Mouse (Mus musculus) lung, adult 2 months (tissue): Measurements from ENCODE around the gene Gtdc1. TPM values are rescaled to one million over a fixed set of nuclear protein-coding genes. Genes with fewer than 3 reads are reported as not detected.

Source experiments
- DNase-seq: peaks from one replicate; pipeline ENCODE4 v3.0.0; 2022
- H3K4me1 ChIP-seq: fragments of 200-500 bp; 2 replicates; pipeline ENCODE4 v1.6.1; 2011; ENCODE audit warnings: low read length; ENCODE audit not compliant: control insufficient read depth, insufficient read depth
- H3K4me3 ChIP-seq: fragments of 200-500 bp; replicated peaks from 2 replicates; pipeline ENCODE3; 2011; ENCODE audit warnings: low read depth, mild to moderate bottlenecking, control low read depth, low read length; ENCODE audit errors: extremely low read depth
- CTCF ChIP-seq: fragments of 200-500 bp; IDR thresholded peaks from 2 replicates; pipeline ENCODE4 v1.5.1; 2011; ENCODE audit warnings: mild to moderate bottlenecking, low read length, control low read depth; ENCODE audit not compliant: insufficient read depth
- POLR2A ChIP-seq: fragments of 200-500 bp; IDR thresholded peaks from 2 replicates; pipeline ENCODE4 v1.6.1; 2011; ENCODE audit warnings: low read depth, mild to moderate bottlenecking, control low read depth, low read length, borderline replicate concordance; ENCODE audit errors: extremely low read depth
- WGBS: fragments of 180-500 bp; shearing (Covaris S2); methylation state at CpG from one replicate; pipeline ENCODE4 v1.1.7; 2018; 5-methylcytosine and 5-hydroxymethylcytosine counted together
- polyA plus RNA-seq: library from polyadenylated mRNA; depleted of rRNA; stranded (reverse); fragments of >200 nt; gene quantifications from 2 replicates; pipeline ENCODE4 v1.2.3, GENCODE M21; 2012

The Gtdc1 gene
- polyA plus RNA-seq, 1 experiment = 5.9 TPM

DNA sequence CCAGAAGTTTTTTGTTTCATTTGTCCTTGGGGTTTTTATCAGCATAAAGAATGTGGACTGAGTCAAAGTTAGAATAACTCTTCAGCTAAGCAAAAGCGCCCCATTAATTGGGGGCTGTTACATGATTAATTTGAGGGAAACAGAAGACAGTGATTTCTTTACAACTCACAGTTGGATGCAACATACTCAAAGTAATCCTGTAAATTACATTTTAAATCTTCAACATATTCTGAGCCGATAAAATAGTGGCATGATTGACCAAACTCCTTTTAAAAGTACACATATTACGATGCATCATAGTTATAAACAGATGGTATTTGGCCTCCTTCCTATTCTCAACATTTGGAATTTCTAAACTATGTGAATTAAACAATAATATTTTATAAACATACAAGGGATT is 372.7 kb downstream of the Gtdc1 start:
- Histone ChIP-seq H3K4me1 (no peaks in the 10 kb centered on the region), H3K4me3 (no peak overlapping the region)
- DNase-seq = no peak
- TF ChIP-seq POLR2A (no peak), CTCF (no peak)
- WGBS = 64% methylated on average over 3 of the region's 3 CpGs

DNA sequence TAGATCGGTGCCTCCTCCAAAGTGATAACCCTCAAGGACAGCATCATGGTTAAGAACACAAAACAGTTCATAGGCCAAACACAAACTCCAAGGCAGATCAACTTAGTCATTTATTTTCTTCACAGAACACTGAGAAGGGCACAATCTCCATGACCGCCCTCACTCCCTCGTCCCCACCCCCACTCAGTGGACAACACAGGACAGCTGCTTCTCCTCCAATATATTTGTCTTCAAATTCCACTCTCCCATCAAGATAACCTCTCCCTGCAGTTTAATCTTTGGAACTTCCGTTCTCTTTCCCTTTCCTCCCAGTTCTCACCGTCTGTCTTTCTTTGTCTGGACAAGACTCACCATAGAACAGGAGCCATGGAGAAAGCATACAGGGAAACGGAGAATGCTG is 378.1 kb downstream of the Gtdc1 start:
- DNase-seq = no peak
- TF ChIP-seq CTCF = no peak
- 74% methylated on average over 6 of the region's 6 CpGs for WGBS
- Histone ChIP-seq H3K4me1 (no peaks in the 10 kb centered on the region; the same call in 1 of the 2 replicates), H3K4me3 (no peak overlapping the region)

DNA sequence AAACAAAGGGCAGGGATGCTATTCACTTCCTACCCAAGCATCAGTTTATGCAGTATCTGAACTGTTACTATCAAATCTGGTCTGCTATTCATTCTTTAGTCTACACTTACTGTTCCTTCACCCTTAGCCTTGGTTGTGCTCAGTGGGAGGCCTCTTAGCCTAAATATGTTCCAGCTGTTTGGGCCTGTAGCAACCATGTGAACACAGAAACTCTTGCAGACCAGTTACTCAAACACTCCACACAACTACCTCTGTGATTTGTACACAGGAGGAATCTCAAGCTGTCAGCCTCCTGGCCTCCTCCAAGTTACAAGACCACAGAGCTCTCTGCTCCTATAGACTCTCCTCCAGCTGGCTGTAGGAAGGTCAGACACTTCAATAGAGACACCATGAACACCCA is 384.7 kb downstream of the Gtdc1 start:
- no peak for DNase-seq
- Histone ChIP-seq H3K4me3 (no peak overlapping the region), H3K4me1 (no peaks in the 10 kb centered on the region)
- TF ChIP-seq POLR2A = no peak
- TF ChIP-seq CTCF = no peak

DNA sequence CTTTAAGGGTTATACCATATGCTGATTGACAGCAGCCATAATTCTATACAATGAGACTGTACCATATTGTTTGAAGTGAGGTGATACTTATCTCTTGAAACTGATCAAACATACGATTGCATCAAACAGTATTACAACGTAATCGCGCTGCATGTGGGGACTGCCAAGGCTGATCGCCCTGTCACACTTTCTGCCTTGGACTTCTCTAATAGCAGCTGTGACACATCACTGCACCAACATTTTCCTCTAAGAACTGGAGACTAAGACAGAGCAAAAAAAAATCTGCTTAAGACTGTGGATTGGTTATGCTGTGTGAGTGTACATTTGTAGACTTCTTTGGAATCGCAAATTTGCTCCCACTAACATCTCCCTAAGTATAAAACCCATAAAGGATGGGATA is 385.7 kb downstream of the Gtdc1 start:
- DNase-seq = no peak
- no peaks in the 10 kb centered on the region for H3K4me1 ChIP-seq
- H3K4me3 ChIP-seq = no peak overlapping the region
- WGBS = 83% methylated on average over 6 of the region's 6 CpGs
- TF ChIP-seq POLR2A = no peak
- TF ChIP-seq CTCF = no peak

DNA sequence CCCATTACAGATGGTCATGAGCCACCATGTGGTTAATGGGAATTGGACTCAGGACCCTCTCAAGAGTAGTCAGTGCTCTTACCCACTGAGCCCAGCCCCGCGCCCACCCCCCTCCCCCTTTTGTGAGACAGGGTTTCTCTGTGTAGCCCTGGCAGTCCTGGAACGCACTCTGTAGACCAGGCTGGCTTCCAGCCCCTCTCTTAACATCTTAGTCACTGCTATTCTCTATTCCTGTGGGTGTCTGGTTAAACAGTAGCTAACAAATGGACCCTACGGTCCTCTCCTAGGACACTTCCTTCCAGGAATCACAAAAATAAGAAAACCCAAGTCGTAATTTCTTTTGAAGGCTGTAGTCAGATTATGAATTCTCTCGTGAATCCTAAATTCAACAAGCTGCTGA is 386.6 kb downstream of the Gtdc1 start:
- no peak overlapping the region for H3K4me3 ChIP-seq
- DNase-seq = no peak
- H3K4me1 ChIP-seq = no peaks in the 10 kb centered on the region
- 88% methylated on average over 6 of the region's 6 CpGs for WGBS
- no peak for TF ChIP-seq POLR2A
- no peak for TF ChIP-seq CTCF

DNA sequence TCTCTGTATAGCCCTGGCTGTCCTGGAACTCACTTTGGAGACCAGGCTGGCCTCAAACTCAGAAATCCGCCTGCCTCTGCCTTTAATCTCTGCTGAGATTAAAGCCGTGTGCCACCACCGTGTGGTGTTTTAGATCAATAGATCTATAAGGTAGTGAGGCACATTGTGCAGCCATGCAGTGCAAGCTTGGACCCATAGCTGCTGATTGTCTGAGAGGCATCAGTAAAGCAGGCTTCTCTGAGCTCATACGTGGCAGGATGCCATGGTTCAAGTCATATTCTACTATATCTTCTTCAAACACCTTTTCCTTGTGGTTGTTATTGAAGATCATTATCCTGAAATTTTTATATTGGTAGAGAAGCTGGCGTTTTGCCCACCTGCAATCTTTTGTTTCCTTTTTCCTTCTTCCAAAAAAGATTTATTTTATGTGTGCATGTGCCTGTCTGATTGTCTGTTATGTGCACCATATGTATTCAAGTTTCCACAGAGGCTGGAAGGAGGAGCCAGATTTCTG is 388.3 kb downstream of the Gtdc1 start:
- DNase-seq = no peak
- TF ChIP-seq POLR2A (no peak), CTCF (no peak)
- Histone ChIP-seq H3K4me3 (no peak overlapping the region), H3K4me1 (no peaks in the 10 kb centered on the region)
- 80% methylated on average over 5 of the region's 5 CpGs for WGBS

DNA sequence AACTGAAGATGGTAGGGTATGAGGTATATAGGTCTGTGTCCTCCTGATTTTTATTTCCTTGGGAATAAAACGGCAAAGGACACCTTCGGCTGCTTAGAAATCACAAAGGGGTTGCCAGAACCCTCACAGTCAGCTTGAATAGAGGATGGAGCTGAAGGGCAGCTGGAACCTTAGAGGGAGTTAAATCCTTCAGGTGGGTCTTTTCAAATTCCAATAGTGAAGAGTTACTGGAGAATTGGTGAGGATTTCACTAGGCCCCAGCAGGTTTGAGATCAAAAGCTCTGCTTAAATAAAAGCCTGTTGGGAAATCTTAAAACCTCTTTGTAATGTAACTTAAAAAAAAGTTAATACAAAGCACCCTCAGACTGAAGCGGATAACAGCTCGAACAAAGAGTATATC is 389.3 kb downstream of the Gtdc1 start:
- no peak overlapping the region for H3K4me3 ChIP-seq
- no peak for DNase-seq
- WGBS = 92% methylated on average over 4 of the region's 4 CpGs
- TF ChIP-seq CTCF = no peak
- TF ChIP-seq POLR2A = no peak
- H3K4me1 ChIP-seq = no peaks in the 10 kb centered on the region

DNA sequence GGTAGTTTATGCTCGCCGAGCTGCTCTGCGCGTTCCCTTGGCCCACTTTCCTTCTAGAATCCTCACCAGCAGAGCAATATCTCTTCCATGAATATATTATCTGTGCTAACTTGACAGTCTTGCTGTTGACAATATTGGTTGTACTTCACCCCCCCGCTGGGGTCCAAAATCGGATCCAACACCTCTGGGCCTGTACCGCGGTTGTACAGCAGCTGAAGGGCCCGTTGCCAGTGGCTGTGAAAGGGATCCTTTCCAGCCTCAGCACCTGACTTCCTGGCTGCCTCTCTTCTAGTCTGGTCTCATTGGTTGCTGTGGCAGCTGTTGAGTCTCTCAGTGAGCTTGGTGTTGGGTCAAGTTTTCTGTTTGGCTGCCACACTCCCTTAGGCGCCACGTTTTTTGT is 391.7 kb downstream of the Gtdc1 start:
- TF ChIP-seq POLR2A (no peak), CTCF (no peak)
- no peak overlapping the region for H3K4me3 ChIP-seq
- no peak for DNase-seq
- H3K4me1 ChIP-seq = no peaks in the 10 kb centered on the region
- WGBS = 88% methylated on average over 11 of the region's 11 CpGs

DNA sequence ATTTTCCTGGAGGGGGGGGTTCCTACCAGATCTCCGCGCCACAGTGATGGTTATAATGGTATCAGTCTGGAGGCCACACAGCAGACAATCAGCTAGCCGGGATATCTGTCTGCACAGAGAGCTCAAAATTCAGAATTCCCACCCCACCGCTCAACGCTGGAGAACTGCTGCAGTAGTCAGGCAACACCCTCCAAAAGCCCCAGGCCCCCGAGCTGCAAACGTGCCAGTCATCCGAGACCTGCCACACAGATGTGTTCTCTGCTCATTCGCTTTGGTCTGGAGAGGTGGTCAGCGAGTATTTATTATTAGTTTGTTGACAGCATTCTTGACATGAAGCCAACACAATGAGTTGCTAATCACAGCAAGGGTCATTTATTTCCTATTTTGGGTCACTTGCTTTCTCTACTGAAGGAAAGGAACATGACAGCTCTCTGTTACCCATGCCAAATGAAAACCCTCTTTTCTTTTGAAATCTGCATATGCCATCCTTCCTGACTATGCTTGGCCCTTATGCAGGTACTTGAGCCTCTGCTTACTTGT is 392.3 kb downstream of the Gtdc1 start:
- no peak for TF ChIP-seq CTCF
- no peak for TF ChIP-seq POLR2A
- Histone ChIP-seq H3K4me1 (no peaks in the 10 kb centered on the region), H3K4me3 (no peak overlapping the region)
- 75% methylated on average over 10 of the region's 10 CpGs for WGBS
- DNase-seq = no peak

DNA sequence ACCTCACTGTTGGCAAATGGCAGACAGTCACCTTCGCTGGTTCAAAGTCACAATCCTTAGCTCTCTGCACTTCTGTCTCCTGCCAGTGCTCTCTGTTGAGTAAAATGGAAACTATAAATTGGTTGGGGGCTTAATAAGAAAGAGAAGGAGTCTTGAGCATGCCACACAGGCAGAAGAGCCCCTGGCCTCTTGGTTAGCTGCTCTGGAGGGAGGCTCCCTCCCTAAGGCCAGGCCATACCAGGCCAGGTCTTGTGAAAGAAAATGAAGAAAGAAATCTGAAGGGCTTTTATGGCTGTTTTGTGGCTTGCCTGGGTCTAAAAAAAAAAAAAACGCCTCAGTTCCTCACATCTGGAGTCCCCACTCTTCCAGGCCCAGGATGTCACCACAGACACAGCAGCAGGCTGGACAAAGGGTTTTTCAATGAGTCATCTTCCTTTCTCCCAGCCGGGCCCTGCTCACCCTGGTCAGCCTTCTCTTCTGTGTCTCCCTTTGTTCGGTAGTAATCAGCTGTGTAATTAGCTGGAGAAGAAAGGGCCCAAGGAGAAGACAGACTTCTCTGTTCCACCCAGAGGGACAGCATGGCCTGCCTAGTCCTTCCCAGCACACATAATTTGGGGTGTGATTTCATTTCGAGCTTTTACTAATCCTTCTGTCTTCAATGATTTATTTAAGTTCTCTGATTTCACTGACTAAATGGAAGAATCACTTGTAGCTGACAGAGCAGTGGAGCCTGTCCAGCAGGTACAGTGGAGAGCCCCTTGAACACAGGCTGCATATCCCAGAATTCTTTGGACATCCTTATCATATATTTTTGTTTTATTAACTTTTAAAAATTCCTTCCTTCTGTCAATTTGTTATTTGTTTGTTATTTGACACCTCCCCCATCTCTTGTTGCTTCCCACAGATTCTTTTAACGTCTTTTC is 401.1 kb downstream of the Gtdc1 start:
- H3K4me1 ChIP-seq = peaks cover 2% of the 10 kb centered on the region; the same call in 1 of the 2 replicates
- DNase-seq = no peak
- TF ChIP-seq POLR2A = no peak
- no peak for TF ChIP-seq CTCF
- 29% methylated on average over 6 of the region's 6 CpGs for whole genome bisulfite sequencing
- no peak overlapping the region for H3K4me3 ChIP-seq
